Mouse (Mus musculus) liver, adult 2 months (tissue): ENCODE results near the gene Fbl. TPM values are rescaled to one million over a fixed set of nuclear protein-coding genes. Genes with fewer than 3 reads are reported as not detected.
A peak's percentile ranks its signal among the peaks of the same experiment; 100 is the strongest.

Source experiments
- DNase-seq: peaks from one replicate; pipeline ENCODE4 v3.0.0-alpha.2; 2011; ENCODE audit warnings: low read depth, low spot score; ENCODE audit errors: extremely low read depth
- H3K27ac ChIP-seq: fragments of 200-500 bp; replicated peaks from 2 replicates; pipeline ENCODE4 v1.5.1; 2012; ENCODE audit warnings: low read depth, mild to moderate bottlenecking, control low read depth, inconsistent platforms, low read length; ENCODE audit not compliant: insufficient read depth
- H3K27me3 ChIP-seq: fragments of 200-500 bp; 2 replicates; pipeline ENCODE4 v1.6.1; 2012; ENCODE audit warnings: mild to moderate bottlenecking, moderate library complexity, low read length, inconsistent platforms; ENCODE audit not compliant: control insufficient read depth, insufficient read depth
- H3K36me3 ChIP-seq: fragments of 200-500 bp; 2 replicates; pipeline ENCODE4 v1.6.1; 2012; ENCODE audit warnings: low read length, inconsistent platforms; ENCODE audit not compliant: control insufficient read depth, insufficient read depth
- H3K4me1 ChIP-seq: fragments of 200-500 bp; 2 replicates; pipeline ENCODE4 v1.6.1; 2011; ENCODE audit warnings: low read length; ENCODE audit not compliant: control insufficient read depth, insufficient read depth
- H3K4me3 ChIP-seq: fragments of 200-500 bp; 2 replicates; pipeline ENCODE4 v1.5.1; 2011; ENCODE audit warnings: low read depth, mild to moderate bottlenecking, control low read depth, low read length, moderate library complexity; ENCODE audit not compliant: insufficient read depth
- H3K79me2 ChIP-seq: fragments of 200-500 bp; 2 replicates; pipeline ENCODE4 v1.6.1; 2012; ENCODE audit warnings: inconsistent platforms, mild to moderate bottlenecking, low read length, moderate library complexity; ENCODE audit not compliant: control insufficient read depth, insufficient read depth
- H3K9ac ChIP-seq: fragments of 200-500 bp; 2 replicates; pipeline ENCODE4 v1.6.1; 2012; ENCODE audit warnings: low read depth, mild to moderate bottlenecking, control low read depth, inconsistent platforms, low read length
- CTCF ChIP-seq: fragments of 200-500 bp; IDR thresholded peaks from 2 replicates; pipeline ENCODE4 v1.5.1; 2011; ENCODE audit warnings: low read depth, low read length, control low read depth
- POLR2A ChIP-seq: fragments of 200-500 bp; IDR thresholded peaks from 2 replicates; pipeline ENCODE4 v1.6.1; 2011; ENCODE audit warnings: low read length, control low read depth; ENCODE audit not compliant: insufficient read depth; ENCODE audit errors: extremely low read depth
- WGBS: fragments of 180-500 bp; shearing (Covaris S2); methylation state at CpG from one replicate; pipeline ENCODE4 v1.1.7; 2018; 5-methylcytosine and 5-hydroxymethylcytosine counted together
- polyA plus RNA-seq: library from polyadenylated mRNA; depleted of rRNA; stranded (reverse); fragments of >200 nt; gene quantifications from 2 replicates; pipeline ENCODE4 v1.2.3, GENCODE M21; 2012
- total RNA-seq: library from RNA; depleted of rRNA; stranded (reverse); fragments of >200 nt; gene quantifications from 2 replicates; pipeline ENCODE4 v1.2.3, GENCODE M21; 2014

The Fbl gene
- total and polyA plus RNA-seq, 2 experiments: 32.7 to 34.0 TPM

GRCm38 (mm10) chr7:28168320-28169115, 992 bp upstream of the Fbl start:
- Histone ChIP-seq H3K4me1 (peaks cover 17% of the 10 kb centered on the region), H3K36me3 (no peaks in the 10 kb centered on the region), H3K79me2 (peaks cover 20% of the 10 kb centered on the region), H3K4me3 (peak overlapping the region; percentile 83), H3K9ac (peak overlapping the region; percentile 68), H3K27me3 (no peaks in the 10 kb centered on the region), H3K27ac (peak overlapping the region; percentile 51)
- peak; percentile 65 for DNase-seq
- 5% methylated on average over 9 of the region's 9 CpGs for WGBS
- TF ChIP-seq POLR2A: no peak
- TF ChIP-seq CTCF: peak; percentile 86

DNA sequence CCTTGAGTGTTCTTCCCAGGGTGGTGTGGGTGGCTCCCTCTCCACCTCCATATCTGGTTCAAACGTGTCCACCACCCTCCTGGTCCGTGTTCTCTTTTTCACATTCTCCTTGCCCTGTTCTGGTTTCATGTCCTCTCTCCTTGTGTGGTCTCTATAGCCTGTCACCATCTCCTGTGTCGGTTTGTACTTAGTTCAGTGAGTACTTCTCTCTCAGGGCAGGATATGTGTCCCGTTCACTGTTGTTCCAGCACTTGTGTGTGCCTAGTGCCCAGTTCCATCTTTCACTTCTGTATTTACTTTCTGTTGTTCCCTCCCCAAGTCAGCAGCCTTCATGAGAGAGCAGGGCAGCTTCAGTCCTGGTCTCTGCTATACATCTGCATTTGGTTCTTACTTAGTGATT, 5.8 kb downstream of the Fbl start:
- TF ChIP-seq POLR2A: no peak
- no peak for TF ChIP-seq CTCF
- H3K9ac ChIP-seq: no peak overlapping the region
- WGBS: 83% methylated on average over 4 of the region's 4 CpGs

DNA sequence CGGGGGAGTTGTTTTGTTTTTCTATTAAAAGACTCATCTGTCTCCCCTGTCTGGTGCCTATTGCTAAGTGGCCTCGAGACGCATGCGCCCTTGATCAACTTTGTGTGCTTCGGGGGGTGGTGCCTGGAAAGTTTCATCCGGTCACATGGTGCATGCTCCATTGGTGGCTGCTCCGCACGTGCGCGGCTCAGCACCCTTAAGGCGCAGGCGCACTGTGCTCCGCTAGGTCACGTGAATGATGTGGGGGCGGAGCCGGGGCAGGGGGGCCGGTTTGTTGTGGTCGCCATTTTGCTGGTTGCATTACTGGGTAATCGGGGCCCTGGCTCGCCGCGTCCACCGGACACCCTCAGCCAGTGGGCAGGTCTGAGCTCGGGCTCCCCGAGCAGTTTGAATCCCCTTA, 9.7 kb downstream of the Fbl start, which contains the start of gene Dyrk1b:
Dyrk1b (plus strand) TSS at position 242 of the 400 bp plus-strand sequence.
- Histone ChIP-seq H3K4me3 (peak within 1 kb of the TSS; percentile 92), H3K27me3 (no peaks in the 10 kb centered on the region), H3K9ac (peak within 1 kb of the TSS; percentile 99), H3K4me1 (peaks cover 3% of the 10 kb centered on the region; the same call in 1 of the 2 replicates), H3K36me3 (peaks cover 17% of the 10 kb centered on the region; the same call in 1 of the 2 replicates), H3K27ac (peak within 1 kb of the TSS; percentile 87), H3K79me2 (peaks cover 5% of the 10 kb centered on the region; the same call in 1 of the 2 replicates)
- TF ChIP-seq POLR2A: no peak
- DNase-seq: peak; percentile 93
- under 1% methylated on average over 25 of the region's 25 CpGs for WGBS

More for the DNA sequence above, 5.8 kb downstream of the Fbl start:
- H3K4me1 ChIP-seq: peaks cover 19% of the 10 kb centered on the region
- no peaks in the 10 kb centered on the region for H3K27me3 ChIP-seq
- H3K36me3 ChIP-seq: peaks cover 11% of the 10 kb centered on the region; the same call in 1 of the 2 replicates
- no peak overlapping the region for H3K27ac ChIP-seq
- H3K4me3 ChIP-seq: no peak overlapping the region
- H3K79me2 ChIP-seq: peaks cover 29% of the 10 kb centered on the region
- no peak for DNase-seq

DNA sequence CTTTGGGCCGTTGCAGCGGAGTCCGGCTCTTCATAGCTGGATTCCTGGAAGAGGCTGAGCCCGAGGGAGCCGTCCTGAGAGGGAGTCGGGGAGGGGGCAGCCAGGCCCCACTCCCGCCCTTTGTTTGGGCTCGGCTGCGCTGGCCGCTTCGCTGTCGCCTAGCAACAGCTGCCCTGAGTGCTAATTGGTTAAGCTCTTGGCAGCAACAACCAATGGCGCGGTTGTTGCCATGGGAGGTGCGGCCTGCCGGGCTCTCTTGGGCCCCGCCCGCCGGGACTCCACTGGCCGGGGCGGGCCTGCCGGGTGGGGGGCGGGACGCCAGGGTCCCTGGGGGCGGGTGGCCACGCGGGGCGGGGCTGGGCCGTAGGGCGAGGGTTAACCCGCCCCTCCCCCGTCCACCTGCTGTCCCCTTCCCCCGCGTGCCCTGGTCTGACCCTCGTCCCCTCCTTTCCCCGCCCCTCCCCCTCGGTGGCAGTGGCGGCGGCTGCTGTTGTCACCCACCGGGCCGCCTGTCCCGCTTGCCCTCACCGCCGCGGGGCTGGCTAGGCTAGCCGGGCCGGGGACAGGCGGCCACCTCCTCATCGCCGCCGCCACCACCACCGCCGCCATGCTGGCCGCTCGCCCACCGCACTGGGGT, 10.3 kb downstream of the Fbl start:
- Histone ChIP-seq H3K4me3 (peak overlapping the region; percentile 92), H3K27ac (peak overlapping the region; percentile 87), H3K27me3 (no peaks in the 10 kb centered on the region), H3K79me2 (peaks cover 5% of the 10 kb centered on the region; the same call in 1 of the 2 replicates), H3K36me3 (peaks cover 17% of the 10 kb centered on the region; the same call in 1 of the 2 replicates), H3K9ac (peak overlapping the region; percentile 99), H3K4me1 (peaks cover 3% of the 10 kb centered on the region; the same call in 1 of the 2 replicates)
- WGBS: under 1% methylated on average over 48 of the region's 56 CpGs
- peak; percentile 86 for DNase-seq
- no peak for TF ChIP-seq CTCF
- no peak for TF ChIP-seq POLR2A

- H3K9ac ChIP-seq: no peak overlapping the region; the same call in 1 of the 2 replicates
- DNase-seq: no peak
- WGBS: 79% methylated on average over 5 of the region's 5 CpGs
- H3K27me3 ChIP-seq: no peaks in the 10 kb centered on the region
- H3K4me3 ChIP-seq: no peak overlapping the region; the same call in 1 of the 2 replicates
- peaks cover 20% of the 10 kb centered on the region; the same call in 1 of the 2 replicates for H3K36me3 ChIP-seq
- no peak overlapping the region for H3K27ac ChIP-seq
- H3K4me1 ChIP-seq: peaks cover 3% of the 10 kb centered on the region; the same call in 1 of the 2 replicates
- peaks cover 5% of the 10 kb centered on the region; the same call in 1 of the 2 replicates for H3K79me2 ChIP-seq
- TF ChIP-seq CTCF: no peak
- no peak for TF ChIP-seq POLR2A
Observed at GRCm38 (mm10) chr7:28180890-28181289, 11.4 kb downstream of the Fbl start.
